Mouse (Mus musculus) lung, postnatal 0 days (tissue): Measurements from ENCODE around the gene Fbxl19.

Source experiments
- CTCF ChIP-seq: IDR thresholded peaks from 2 replicates; pipeline ENCODE4 v1.5.1; 2016; ENCODE audit warnings: antibody characterized with exemption, mild to moderate bottlenecking
- EP300 ChIP-seq: IDR thresholded peaks from 2 replicates; pipeline ENCODE4 v1.6.1; 2016; ENCODE audit warnings: antibody characterized with exemption, mild to moderate bottlenecking, control low read depth

GRCm38 (mm10) chr7:127771262-127771661, 26.9 kb downstream of the Fbxl19 start:
- TF ChIP-seq CTCF (no peak), EP300 (no peak)
